Mouse (Mus musculus): ENCODE data around the gene Ptpre. TPM values are rescaled to one million over a fixed set of nuclear protein-coding genes. Genes with fewer than 3 reads are reported as not detected.
A peak's percentile ranks its signal among the peaks of the same experiment; 100 is the strongest.
"Not testable (repeated sequence)": the region's sequence is repeated elsewhere in the genome, so short reads cannot be mapped to it uniquely, and the experiment has no call there.

The Ptpre gene
- total RNA-seq, 4 experiments from 2014 or later: 6.9 to 12.3 (median 9.7) TPM

DNA sequence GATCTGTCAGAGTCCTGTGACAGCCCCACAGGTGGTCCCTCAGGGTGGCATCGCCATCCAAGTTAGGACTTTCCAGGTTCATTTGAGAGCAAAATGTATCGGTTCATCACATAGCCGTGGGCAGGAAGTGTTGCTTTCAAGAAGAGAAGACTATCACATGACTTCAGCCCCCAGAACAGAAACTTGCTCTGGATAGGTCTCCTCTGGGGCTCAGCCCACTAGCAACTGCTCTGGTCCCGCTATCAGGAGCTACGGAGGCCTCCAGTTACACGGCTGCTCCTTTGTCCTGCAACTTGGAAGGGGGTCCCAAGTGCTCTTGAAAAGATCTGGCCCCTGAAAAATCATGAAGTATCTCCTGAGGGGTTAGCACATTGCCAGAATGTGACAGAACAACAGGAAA is 109.7 kb downstream of the Ptpre start:
- no peak for DNase-seq

DNA sequence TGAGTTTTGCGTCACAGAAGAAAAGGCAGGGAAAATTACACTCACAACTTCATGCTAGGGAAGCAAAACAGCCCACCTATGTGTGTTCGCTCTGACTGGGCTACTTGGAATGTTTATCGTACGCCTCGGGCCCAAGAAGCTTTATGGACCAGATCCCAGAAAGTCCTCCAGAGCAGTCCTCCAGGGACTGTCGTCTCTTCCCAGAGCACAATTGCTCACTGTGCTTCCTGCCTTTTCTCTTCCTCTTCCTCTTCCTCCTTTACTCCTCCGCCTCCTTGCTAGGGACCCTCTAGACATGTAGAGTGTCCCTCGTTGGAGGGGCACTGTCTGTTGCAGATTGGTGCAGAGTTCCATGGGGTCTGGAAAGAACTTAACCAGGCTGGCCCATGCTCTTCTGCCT is 111.5 kb downstream of the Ptpre start:
- DNase-seq: no peak

DNA sequence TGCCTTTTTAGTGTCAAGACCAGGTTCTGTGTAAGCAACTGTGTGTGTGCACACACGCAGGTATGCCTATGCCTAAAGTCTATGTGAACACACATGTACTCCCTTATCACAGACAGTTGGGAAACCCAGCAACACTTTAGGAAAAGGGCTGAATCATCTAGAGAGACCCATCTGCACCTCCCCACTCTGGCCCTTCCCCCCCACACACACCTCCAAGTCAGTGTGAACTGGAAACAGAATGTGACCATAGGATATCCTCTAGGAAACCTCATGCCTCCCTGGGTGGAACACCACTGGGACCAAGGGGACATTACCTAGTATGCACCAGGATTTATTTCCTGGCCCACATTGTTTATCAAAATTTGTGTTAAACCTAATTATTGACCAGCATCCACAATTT is 112.0 kb downstream of the Ptpre start:
- DNase-seq: no peak

DNA sequence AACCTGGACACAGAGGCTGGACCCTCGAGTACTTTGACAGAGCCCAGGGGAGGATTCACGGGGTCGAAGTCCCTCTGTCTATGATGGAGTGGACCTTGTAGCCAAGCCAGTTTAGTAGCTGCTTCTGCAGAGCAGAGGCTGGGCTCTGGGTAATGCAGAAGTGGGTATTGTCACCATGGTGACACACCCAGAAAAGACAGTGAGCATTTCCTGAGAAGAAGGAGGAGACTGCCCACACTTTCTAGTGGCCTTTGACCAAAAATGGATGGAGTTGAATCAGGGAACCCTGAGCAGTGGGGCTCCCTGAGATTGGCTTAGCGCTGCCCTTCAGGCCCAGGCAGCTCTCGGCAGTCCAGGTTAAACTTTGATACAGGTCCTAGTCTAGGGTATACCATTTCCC is 112.8 kb downstream of the Ptpre start:
- no peak for DNase-seq

DNA sequence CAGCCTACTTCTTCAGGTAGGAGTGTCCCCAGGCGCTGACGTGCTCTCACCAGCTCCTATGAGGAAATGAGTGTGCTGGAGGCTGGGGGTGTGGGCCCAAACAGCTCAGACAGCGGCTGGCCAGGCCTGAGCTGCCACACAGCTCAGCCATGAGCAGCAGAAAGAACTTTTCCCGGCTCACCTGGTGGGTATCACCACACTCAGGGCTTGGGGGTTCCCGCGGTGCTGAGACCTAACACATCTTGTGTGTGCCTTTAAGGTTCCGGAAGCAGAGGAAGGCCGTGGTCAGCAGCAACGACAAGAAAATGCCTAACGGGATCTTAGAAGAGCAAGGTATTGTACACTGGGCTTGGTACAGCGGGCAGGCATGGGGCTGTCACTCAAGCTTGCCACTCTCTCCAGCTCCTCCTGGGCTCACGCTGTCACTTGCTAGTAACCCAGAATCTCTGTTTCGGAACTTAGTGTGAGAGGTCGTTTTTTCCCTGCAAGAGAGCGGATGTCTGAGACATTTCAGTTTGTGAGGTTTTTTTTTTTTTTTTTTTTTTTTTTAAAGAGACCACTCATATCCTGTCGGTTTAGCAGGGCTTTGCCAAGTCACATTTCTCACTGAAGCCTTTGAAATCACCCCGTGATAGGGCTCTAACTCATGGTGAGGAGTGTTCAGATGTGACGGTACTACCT is 114.7 kb downstream of the Ptpre start:
- DNase-seq: no peak

DNA sequence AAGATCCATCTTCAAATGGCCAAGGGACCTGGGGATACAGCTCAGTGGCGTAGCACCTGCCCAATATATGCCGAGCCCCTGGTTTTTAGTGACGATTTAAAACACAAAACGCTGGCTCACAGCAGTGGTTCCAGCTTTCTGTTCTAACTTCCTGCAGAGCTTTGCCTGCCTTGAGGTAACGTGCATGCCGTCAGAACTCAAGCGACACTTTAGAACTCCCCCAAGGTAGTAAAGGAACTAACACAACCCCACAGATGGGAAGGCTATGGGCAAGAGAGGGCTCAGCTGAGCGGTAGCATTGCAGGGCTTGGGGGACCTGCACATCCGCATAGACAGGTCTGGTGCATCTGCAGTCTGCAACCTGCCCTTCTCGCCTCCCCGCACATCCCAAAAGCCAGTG is 115.5 kb downstream of the Ptpre start:
- DNase-seq: no peak

DNA sequence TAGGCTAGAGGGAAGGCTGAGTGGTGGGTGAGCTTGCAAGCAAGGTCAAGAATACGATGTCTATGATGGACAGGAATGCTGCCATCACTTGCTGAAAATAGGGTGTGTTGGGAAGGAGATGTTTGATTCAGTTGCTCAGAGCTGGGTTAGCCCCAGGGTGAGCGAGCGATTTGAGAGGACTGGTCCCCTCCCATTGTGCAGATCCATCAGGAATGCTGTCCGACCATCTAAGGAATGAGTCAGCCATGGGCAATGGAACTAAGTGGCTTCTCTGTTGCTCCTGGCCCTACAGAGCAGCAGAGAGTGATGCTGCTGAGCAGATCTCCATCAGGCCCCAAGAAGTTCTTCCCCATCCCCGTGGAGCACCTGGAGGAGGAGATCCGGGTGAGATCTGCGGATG is 116.3 kb downstream of the Ptpre start:
- no peak for DNase-seq

DNA sequence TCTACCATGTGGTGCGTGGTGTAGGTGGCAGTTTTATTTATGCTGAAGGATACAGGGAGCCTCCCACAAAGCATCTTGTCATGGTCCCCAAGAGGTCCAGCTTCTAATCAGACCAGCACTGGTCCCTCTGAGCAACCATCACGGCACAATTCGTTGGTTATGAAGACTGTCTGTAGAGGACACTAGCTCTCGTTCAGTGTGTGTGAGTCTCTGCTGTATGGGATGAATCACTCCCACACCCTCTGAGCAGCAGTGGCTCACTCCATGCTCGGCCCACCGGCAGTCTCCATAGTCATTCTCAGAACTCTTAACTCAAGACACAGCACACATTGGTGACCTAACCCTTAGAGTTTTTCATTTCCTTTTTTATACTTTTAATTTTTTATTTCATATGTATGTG is 117.0 kb downstream of the Ptpre start:
- no peak for DNase-seq

DNA sequence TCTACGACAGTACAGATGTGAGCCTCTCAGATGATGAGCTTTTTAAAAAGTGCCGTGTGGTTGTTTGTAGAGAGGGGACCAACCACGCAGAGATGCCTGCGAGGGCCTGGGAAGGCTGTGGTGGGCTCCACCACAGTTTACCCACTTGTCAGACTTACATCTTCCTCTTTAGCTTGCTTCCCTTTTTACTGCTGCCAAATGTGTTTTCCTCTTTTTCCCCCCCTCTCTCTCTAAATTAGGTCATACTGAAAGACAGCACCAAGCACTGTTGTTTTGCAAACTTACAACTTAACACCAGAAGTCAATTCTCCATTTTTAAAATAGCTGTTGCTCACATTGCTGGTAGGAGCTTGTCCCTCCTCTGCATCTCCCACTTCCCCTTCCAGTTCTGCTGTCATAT is 117.8 kb downstream of the Ptpre start:
- DNase-seq: no peak

DNA sequence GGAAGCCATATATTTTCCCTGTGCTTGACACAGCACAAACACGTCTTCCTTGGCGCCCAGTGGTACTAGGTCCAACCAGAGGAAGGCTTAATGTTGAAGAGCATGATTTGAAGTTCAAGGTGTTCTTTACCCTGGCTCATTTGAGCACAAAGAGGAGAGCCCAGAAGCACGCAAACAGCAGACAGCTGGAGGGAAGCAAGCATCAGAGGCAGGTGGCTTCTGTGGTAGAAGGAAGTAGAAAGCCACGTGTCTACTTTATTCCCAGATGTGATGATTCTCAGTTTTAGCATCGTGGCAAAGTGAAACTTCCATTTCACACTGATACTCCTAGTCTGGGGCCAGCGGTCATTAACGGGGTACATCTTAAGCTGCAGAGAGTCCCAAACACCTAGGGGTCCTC is 120.9 kb downstream of the Ptpre start:
- no peak for DNase-seq

DNA sequence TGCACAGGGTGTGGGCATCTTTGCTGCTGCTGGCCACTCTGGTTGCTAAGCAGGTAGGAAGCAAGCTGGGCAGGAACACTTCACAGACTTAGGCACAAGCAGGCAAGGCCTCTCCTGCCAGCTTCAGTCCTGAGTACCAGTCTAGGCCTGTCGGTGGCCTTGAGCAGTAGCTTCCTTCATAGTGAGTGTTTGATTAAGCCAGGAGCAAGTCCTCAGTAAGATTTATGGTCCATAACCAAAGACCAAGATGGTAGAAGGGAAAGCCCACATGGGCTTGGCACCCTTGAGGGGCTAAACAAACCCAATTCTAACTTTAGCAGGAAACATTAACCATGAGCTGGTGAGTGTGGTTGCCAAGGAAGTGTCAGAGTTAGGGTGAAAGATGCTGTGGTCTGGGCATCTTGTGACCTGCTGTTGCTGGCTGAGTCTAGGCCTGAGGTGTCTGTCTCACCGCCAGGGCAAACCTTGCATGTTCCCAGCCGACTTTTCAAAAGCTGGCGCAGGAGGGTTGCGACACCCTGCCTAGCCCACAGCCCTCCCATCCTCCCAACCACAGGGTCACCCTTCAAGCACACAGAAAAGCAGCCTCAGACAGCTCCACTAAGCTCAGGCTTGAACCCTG is 122.1 kb downstream of the Ptpre start:
- DNase-seq: no peak

DNA sequence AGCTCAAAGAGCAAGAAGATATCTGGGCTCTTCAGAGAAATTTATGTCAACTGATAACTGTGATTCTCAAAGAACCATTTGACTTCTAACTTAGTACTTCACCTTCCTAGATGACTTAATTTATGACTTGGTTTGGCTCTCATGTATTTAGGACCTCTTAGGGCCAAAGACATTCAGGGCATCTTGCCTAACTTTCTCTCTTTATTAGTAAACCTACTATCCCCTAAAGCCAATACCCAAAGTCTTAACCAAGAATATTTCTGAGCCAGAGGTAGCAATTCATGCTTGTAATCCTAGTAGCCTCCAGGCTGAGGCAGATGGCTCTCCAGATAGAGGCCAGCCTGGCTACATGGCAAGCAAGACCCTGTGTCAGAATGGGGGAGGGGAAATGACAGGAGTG is 123.0 kb downstream of the Ptpre start:
- no peak for DNase-seq

DNA sequence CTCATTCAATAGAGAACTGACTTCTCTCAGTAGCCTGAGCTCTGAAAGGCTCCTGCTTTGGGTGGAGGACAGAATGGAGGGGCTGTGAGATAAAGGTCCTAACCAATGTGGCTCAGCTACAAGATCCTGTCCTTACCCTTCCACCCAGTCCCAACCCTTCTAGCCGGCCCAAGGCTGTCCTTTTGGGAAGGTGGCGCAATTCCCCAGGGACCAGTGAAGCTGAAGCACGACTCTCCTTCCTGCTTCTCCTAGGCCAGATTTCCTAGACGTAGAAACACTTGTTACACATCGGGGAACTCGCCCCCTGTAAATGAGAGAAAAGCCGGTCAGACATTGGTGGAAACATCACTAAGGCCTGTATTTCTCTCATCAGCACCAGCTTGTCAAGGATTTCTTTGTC is 126.9 kb downstream of the Ptpre start:
- DNase-seq: no peak

DNA sequence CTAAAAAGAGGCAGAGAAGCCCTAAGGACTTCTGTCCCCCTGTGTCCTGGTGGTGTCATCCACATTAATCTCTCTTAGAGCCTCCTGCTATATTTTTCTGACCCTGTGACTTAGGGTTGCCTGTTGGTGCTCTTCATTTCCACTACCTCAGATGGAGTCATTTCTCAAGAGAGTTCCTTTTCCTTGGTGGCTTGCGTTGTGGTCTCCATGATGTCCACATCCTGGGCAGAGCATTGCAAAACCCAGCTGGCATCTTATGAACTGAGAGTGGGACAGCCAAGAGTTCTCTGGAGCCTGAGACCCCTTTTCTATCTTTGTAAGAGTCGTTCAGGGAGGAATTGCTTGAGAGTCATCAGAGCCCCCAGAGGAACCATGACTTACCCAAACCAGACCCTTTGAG is 129.0 kb downstream of the Ptpre start:
- DNase-seq: no peak

DNA sequence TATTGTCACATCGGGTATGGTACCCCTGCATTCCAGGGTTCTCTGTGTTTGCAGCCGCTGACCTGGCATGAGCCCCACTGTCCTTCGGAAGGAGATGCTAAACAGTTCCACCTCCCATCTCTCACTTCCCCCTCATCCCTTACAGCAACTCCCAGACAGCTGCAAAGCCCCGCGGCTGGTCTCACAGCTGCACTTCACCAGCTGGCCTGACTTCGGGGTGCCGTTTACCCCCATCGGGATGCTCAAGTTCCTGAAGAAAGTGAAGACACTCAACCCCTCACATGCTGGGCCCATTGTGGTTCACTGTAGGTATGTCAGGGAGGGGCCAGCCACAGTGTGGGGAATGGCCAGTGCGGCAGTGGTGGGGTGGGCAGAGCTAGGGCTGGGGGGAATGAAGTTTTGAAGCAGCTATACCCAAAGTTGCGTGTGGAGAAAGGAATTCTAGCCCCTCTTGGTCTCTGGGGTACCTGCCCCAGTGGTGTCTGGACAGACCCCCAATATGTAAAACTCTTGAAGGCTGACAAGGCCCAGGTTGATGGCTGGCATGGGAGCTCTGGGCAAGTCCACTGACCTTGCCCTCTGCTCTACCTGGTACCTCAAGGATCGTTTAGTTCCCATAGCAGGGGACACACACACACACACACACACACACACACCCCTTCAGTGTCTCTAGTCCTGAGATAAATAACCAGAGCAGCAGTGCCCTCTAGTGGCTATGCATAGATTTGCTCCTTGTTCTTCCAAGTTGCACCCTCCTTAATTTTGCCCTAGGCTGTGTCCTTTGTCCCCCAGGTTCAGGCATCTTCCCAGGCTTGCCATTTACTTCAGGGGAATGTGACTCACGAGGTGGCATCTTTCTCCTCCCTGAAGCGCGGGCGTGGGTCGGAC is 131.8 kb downstream of the Ptpre start:
- no peak for DNase-seq

DNA sequence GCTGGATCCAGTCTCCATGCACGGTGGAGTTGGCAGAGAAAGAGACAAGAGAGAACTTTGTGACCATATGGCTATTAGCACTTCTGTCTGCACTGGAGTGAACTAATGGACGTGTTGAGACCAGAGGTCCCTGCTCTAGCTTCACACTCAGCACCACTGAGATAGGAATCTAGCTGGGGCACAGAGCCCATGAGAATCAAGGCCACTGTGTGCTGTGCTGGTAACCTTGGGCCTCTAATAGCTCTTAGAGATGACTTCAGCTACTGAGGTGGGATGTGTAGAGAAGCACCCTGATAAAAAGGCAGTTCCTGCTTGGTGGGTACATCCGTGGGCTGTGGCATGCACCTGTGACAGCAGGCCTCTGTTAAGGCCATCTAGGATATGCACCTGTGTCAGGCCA is 136.3 kb downstream of the Ptpre start:
- peak; percentile 20 for DNase-seq

DNA sequence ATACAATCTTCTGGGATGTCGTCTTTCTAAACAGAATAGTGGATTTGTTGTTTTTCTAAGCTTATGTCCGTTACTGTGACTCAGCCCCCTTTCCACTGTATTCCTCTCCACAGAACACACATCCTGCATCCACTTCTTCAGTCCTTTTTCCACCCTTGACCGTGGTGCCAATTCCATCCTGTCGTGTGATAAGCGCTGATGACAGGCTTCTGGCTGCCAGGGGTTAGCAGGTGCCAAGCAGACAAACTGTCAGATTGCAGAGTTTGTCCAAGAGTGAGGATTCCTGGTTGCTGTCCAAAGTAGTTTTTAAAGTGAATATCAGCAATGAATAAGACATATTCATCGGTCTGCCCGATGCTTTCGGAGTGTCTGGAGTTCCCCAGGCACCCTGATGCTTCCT is 139.4 kb downstream of the Ptpre start:
- DNase-seq: no peak

DNA sequence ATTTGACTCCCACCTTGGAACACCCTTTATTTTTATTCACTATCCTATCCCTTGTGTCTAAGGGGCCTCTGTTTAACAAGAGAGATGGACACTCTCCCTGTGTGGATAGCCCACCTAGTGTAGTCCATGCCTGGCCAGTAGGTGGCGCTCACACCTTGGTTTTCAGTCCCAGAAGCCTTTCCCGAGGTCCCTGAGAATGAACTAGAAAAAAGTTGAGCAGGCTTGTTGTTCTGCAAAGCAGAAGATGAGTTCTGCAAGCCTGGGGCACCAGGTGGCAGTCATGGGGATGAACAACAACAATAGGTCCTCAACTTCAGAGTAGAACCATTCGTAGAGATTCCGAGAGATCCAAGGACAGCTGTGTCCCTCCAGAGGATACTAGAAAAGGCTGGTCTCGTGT is 143.1 kb downstream of the Ptpre start:
- no peak for DNase-seq

DNA sequence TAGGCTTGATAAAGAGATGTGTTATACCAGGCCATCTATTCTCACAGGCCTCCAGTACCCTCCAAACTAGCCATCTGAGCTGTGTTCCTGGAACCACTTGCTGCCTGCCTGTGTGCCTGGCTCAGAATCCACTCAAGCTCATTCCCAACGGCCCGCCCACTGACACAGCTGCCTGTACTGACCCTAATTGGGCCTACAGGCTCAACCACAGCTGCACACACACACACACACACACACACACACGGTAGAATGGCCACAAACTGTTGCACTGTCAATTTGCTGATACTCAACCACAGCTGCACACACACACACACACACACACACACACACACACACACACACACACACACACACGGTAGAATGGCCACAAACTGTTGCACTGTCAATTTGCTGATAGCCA is 146.8 kb downstream of the Ptpre start:
- not testable (repeated sequence) for DNase-seq

DNA sequence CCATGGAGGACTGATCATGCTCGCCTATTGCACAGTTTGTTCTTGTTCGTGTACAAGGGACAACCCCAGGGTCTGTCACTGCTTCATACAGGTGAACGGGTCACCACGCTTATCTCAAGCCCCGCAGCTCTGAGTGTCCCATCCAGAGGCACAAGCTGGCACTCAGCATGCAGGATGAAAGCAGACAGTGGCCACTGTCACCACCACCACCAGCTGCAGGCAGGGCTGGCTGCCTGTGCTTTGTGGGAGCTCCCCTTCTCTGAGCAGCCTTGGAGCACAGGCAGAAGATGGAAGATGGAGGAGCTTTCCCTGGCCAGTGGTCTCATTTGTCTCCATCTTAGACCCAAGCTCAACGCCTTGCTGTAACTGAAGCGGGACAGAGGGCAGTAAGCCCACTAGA is 147.7 kb downstream of the Ptpre start:
- DNase-seq: no peak

DNA sequence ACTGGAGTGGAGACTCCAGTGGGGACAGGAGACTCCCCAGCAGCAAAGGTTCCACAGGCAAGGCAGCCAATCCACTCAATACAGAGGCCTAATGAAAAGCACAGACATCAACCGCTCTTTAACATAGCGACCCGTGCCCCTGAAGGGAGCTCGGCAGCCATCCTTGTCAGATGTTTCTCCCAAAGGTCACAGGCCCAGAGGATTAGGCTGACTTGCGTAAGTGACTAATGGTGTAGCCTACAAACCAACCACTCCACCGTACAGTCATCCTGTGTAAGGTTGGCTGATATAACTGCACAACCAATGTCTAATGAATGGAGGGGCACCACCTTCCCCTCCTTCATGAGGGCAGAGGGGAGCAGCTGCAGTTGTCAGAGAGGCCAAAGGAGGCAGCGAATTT is 152.1 kb downstream of the Ptpre start:
- DNase-seq: no peak

DNA sequence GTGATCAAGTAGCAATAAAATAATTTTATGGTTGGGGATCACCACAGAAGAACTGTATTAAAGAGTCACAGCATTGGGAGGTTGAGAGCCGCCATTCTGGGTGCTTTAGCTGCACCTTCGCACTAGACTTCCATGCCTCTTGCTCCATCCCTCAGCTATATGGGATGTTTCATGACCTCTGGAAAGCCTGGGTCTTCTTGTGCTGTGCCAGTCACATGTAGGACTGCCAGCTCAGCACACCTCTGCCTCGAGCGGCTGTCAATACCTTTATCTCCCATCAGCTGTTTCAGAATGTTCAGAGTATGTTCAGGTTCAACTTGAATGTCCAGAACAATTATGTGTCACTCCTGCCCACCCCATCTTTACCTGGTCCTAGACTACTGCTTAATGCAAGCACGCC is 154.7 kb downstream of the Ptpre start:
- no peak for DNase-seq

DNA sequence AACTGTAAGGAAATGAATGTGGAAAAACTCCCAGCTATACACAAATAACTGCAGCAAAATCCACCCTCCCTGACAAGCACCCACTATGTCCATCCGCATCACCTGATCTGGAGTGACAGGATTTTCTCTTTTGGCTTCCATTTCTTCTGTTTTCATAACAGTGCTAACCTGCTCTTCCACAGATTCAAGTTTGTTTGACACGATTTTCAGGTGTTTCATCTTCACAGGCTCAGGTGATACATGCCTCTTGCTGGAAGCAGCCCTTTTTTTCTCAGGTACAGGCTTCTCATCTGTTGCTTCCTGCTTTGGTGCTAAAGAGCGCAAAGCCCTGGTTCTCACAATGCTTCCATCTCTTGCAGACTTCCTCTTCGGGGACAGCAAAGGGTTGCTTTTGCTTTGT is 156.8 kb downstream of the Ptpre start:
- DNase-seq: no peak

DNA sequence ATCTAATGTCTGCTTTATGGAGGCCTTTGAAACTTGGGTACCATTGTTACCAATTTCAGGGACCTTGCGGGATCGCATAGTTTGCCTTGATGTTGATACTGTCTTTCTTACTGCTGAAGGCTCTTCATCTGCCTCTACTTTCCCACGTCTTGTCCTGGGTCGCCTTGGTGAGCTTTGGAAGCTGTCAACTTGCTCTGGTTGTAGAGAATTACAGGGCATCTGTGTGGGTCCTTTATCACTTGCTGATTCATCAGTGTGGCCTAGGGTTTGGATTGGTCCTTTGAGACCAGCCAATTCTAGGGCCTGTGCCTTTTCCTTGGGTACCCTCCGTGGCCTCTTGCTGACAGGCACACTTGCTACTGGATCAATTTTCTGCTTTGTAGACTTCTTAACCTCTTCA is 157.5 kb downstream of the Ptpre start:
- no peak for DNase-seq

All from adrenal gland, adult 8-10 months (tissue).